Mouse (Mus musculus): ENCODE data around the gene Kctd14. TPM values are rescaled to one million over a fixed set of nuclear protein-coding genes. Genes with fewer than 3 reads are reported as not detected.

The Kctd14 gene
- 3.8 and 4.6 TPM in 2 replicates for polyA plus RNA-seq (2012; rRNA removed; ENCODE audit: low replicate concordance)

GRCm38 (mm10) chr7:97451023-97451422 lies at the start of gene Kctd14:
Gene Kctd14, plus strand, starts transcription at chr7:97451323.

GRCm38 (mm10) chr7:97416906-97417777 lies 34.0 kb upstream of the Kctd14 start, which contains the start of gene Thrsp:
Gene Thrsp, minus strand, starts transcription at chr7:97417730.

GRCm38 (mm10) chr7:97480821-97481339 lies 29.8 kb downstream of the Kctd14 start, which contains the start of gene Ints4:
Gene Ints4, plus strand, starts transcription at chr7:97480956.

Other genes starting within 250 kb of the Kctd14 start
- 2.9 and 5.8 TPM in 2 replicates for gene Usp35, start 119.3 kb upstream of the Kctd14 start, polyA plus RNA-seq (2012; rRNA removed; ENCODE audit: low replicate concordance)
- gene Kctd21, start 119.0 kb upstream of the Kctd14 start, polyA plus RNA-seq (2012; rRNA removed; ENCODE audit: low replicate concordance) = 2.9 and 3.5 TPM in 2 replicates
- gene Alg8, start 79.7 kb upstream of the Kctd14 start, polyA plus RNA-seq (2012; rRNA removed; ENCODE audit: low replicate concordance) = 4.5 and 6.8 TPM in 2 replicates
- gene Ndufc2, start 51.3 kb upstream of the Kctd14 start, polyA plus RNA-seq (2012; rRNA removed; ENCODE audit: low replicate concordance) = 111 and 263 TPM in 2 replicates
- 0.93 and 18.4 TPM in 2 replicates for gene Thrsp, start 33.6 kb upstream of the Kctd14 start, polyA plus RNA-seq (2012; rRNA removed; ENCODE audit: low replicate concordance)
- gene Ints4, start 29.6 kb downstream of the Kctd14 start, polyA plus RNA-seq (2012; rRNA removed; ENCODE audit: low replicate concordance) = 33.7 and 46.2 TPM in 2 replicates
- 28.7 and 45.8 TPM in 2 replicates for gene Aamdc, start 128.2 kb downstream of the Kctd14 start, polyA plus RNA-seq (2012; rRNA removed; ENCODE audit: low replicate concordance)
- 0.39 and 0.49 TPM in 2 replicates for gene Rsf1, start 128.6 kb downstream of the Kctd14 start, polyA plus RNA-seq (2012; rRNA removed; ENCODE audit: low replicate concordance)
- gene Clns1a, start 245.3 kb downstream of the Kctd14 start, polyA plus RNA-seq (2012; rRNA removed; ENCODE audit: low replicate concordance) = 11.8 and 25.5 TPM in 2 replicates

Data from duodenum, adult 2 months (tissue).